Mouse (Mus musculus): ENCODE data around the gene Mrpl37. TPM values are rescaled to one million over a fixed set of nuclear protein-coding genes. Genes with fewer than 3 reads are reported as not detected.
"Not testable (repeated sequence)": the region's sequence is repeated elsewhere in the genome, so short reads cannot be mapped to it uniquely, and the experiment has no call there.

Gene Mrpl37
- 10 to 100 TPM; 69.2 to 76.8 TPM for total RNA-seq (2021)
- long read RNA-seq, experiment 1, transcript Mrpl37-201 (7 exons, 1,498 nt), result major isoform, 99 of 108 reads
- long read RNA-seq, experiment 1, partial matches to known transcripts, result 1 of 108 reads
- long read RNA-seq, experiment 1, other reads (novel, unspliced or antisense), result 7 of 108 reads
- long read RNA-seq, experiment 2, transcript Mrpl37-201 (7 exons, 1,498 nt), result major isoform, 102 of 118 reads
- long read RNA-seq, experiment 2, partial matches to known transcripts, result 5 of 118 reads
- long read RNA-seq, experiment 2, other reads (novel, unspliced or antisense), result 9 of 118 reads

GRCm38 (mm10) chr4:107066252-107067124 is at the start of gene Mrpl37, which contains the start of gene Cyb5rl:
Mrpl37 (minus strand) TSS chr4:107066868.
Cyb5rl (plus strand) TSS chr4:107066988.
- DNase-seq (ENCODE audit: low spot score in 2 of 2), result peak; percentile 84 to 92

GRCm38 (mm10) chr4:107114278-107114677 is 47.6 kb upstream of the Mrpl37 start:
- no peak for DNase-seq (ENCODE audit: low spot score in 2 of 2)

- DNase-seq (ENCODE audit: low spot score in 2 of 2), result not testable (repeated sequence)
Measured at GRCm38 (mm10) chr4:107109181-107109580, 42.5 kb upstream of the Mrpl37 start.

- DNase-seq (ENCODE audit: low spot score in 2 of 2), result no peak
Measured at GRCm38 (mm10) chr4:107108291-107108731, 41.6 kb upstream of the Mrpl37 start.

- DNase-seq (ENCODE audit: low spot score in 2 of 2), result no peak
Measured at GRCm38 (mm10) chr4:107106777-107107176, 40.1 kb upstream of the Mrpl37 start.

GRCm38 (mm10) chr4:107102220-107102619 is 35.6 kb upstream of the Mrpl37 start:
- DNase-seq (ENCODE audit: low spot score in 2 of 2), result no peak

- DNase-seq (ENCODE audit: low spot score in 2 of 2), result no peak
Measured at GRCm38 (mm10) chr4:107098791-107099525, 32.3 kb upstream of the Mrpl37 start.

- no peak for DNase-seq (ENCODE audit: low spot score in 2 of 2)
Measured at GRCm38 (mm10) chr4:107098375-107098774, 31.7 kb upstream of the Mrpl37 start.

- no peak for DNase-seq (ENCODE audit: low spot score in 2 of 2)
Measured at GRCm38 (mm10) chr4:107097871-107098270, 31.2 kb upstream of the Mrpl37 start.

GRCm38 (mm10) chr4:107096841-107097373 is 30.2 kb upstream of the Mrpl37 start, which contains the start of gene Cdcp2:
Cdcp2 (plus strand) TSS chr4:107096891.
- DNase-seq (ENCODE audit: low spot score in 2 of 2), result no peak

- DNase-seq (ENCODE audit: low spot score in 2 of 2), result no peak
Measured at GRCm38 (mm10) chr4:107096043-107096442, 29.4 kb upstream of the Mrpl37 start.

- no peak for DNase-seq (ENCODE audit: low spot score in 2 of 2)
Measured at GRCm38 (mm10) chr4:107094484-107095187, 28.0 kb upstream of the Mrpl37 start.

GRCm38 (mm10) chr4:107091696-107092095 is 25.0 kb upstream of the Mrpl37 start:
- DNase-seq (ENCODE audit: low spot score in 2 of 2), result no peak

- DNase-seq (ENCODE audit: low spot score in 2 of 2), result no peak
Measured at GRCm38 (mm10) chr4:107084858-107085257, 18.2 kb upstream of the Mrpl37 start.

- no peak for DNase-seq (ENCODE audit: low spot score in 2 of 2)
Measured at GRCm38 (mm10) chr4:107084343-107084742, 17.7 kb upstream of the Mrpl37 start.

- DNase-seq (ENCODE audit: low spot score in 2 of 2), result no peak
Measured at GRCm38 (mm10) chr4:107083126-107083525, 16.5 kb upstream of the Mrpl37 start.

- DNase-seq (ENCODE audit: low spot score in 2 of 2), result no peak
Measured at GRCm38 (mm10) chr4:107082185-107082584, 15.5 kb upstream of the Mrpl37 start.

GRCm38 (mm10) chr4:107079716-107080115 is 13.0 kb upstream of the Mrpl37 start:
- no peak for DNase-seq (ENCODE audit: low spot score in 2 of 2)

GRCm38 (mm10) chr4:107078894-107079293 is 12.2 kb upstream of the Mrpl37 start:
- DNase-seq (ENCODE audit: low spot score in 2 of 2), result no peak

GRCm38 (mm10) chr4:107075456-107075855 is 8.8 kb upstream of the Mrpl37 start:
- DNase-seq (ENCODE audit: low spot score in 2 of 2), result peak in 1 of 2 experiments; percentile 29

Measured in gastrocnemius, postnatal 4 days (tissue).